9 mouse cellular contexts compared by ENCODE assay signal in the genomic region with DNA sequence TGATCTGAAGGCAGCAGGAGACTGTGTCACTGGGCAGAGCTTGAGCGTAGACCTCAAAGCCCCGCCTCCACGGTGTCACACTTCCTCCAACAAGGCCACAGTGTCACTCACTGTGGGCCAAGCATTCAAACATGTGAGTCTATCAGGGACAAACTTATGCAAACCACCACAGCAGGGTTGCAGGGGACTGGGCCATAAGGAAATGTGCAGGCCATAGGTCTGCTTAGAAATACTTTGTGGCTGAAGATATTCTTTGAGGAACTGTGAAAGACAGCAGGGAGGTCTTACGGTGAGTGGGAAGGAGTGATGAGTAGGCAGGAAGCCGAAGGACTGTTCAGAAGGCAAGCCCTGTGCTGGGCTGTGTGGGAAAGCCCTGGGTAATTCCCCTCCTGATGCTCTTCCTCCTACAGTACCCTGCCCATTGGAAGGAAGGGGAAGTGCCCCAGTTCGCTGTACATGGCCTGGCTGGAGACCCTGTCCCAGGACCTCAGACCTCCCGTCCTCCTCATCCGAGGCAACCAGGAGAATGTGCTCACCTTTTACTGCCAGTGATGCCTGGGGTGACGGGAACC. TPM values are rescaled to one million over a fixed set of nuclear protein-coding genes. Genes with fewer than 3 reads are reported as not detected.
A peak's percentile ranks its signal among the peaks of the same experiment; 100 is the strongest.
DNase-seq lines count a peak whose midpoint lies in the region; ATAC-seq and TF ChIP-seq lines count a peak whose summit lies in the region.
"Had no signal": no experiment of that assay in that cellular context is flagged by ENCODE, and none has a peak within 500 bp of the region (broad histone marks: within the 10 kb centered on the region; RNA-seq: fewer than 3 reads in every experiment).

No protein-coding gene starts in this region.

- H3K4me3 ChIP-seq in hindbrain, postnatal 0 days (ENCODE audit: low read length) = no peak overlapping the region
- H3K4me3 ChIP-seq: neural tube, embryonic 15.5 days had no signal

- no peak overlapping the region for H3K27ac ChIP-seq in hindbrain, postnatal 0 days
- H3K27ac ChIP-seq: neural tube, embryonic 15.5 days had no signal

- TF ChIP-seq CTCF in hindbrain, postnatal 0 days (IDR thresholded peaks at IDR 0.05; ENCODE audit: low read depth) = no peak

- peak; percentile 81 for ATAC-seq in inflammation-experienced regulatory T-cells, adult 6 months
- peak; percentile 85 for ATAC-seq in megakaryocyte, adult 5-6 weeks (ENCODE audit: poor library complexity, severe bottlenecking)
- no peak for ATAC-seq in hindbrain, postnatal 0 days

- H3K27me3 ChIP-seq in hindbrain, postnatal 0 days (ENCODE audit: insufficient read depth, low read length) = no peaks in the 10 kb centered on the region
- H3K27me3 ChIP-seq: neural tube, embryonic 15.5 days had no signal

- H3K4me1 ChIP-seq in hindbrain, postnatal 0 days (ENCODE audit: insufficient read depth, low read length) = no peaks in the 10 kb centered on the region
- H3K4me1 ChIP-seq: neural tube, embryonic 15.5 days had no signal

- H3K9me3 ChIP-seq in hindbrain, postnatal 0 days (ENCODE audit: low read length) = no peaks in the 10 kb centered on the region
- H3K9me3 ChIP-seq: neural tube, embryonic 15.5 days had no signal

- no peak overlapping the region for H3K9ac ChIP-seq in hindbrain, postnatal 0 days (replicated peaks; ENCODE audit: low read length)
- H3K9ac ChIP-seq: neural tube, embryonic 15.5 days had no signal

- no peaks in the 10 kb centered on the region for H3K36me3 ChIP-seq in hindbrain, postnatal 0 days (ENCODE audit: insufficient read depth, low read length)
- H3K36me3 ChIP-seq: neural tube, embryonic 15.5 days had no signal

- DNase-seq in layer of hippocampus, adult 11-12 months (ENCODE audit: low spot score) = peak; percentile 22
- no peak for DNase-seq in layer of hippocampus, adult 18-20 months (ENCODE audit: low spot score in 2 of 2)
- DNase-seq in thymus, postnatal 36 days = peak; percentile 78 to 83
- no peak for DNase-seq in hindbrain, postnatal 0 days (ENCODE audit: low spot score)
- no peak for DNase-seq in urinary bladder, postnatal 4 days (ENCODE audit: low spot score in 2 of 2)
- DNase-seq in frontal cortex, adult 2 months (ENCODE audit: extremely low spot score in 1 of 2, low spot score in 1 of 2) = no peak

- 90% methylated on average over 9 of the region's 9 CpGs for WGBS in hindbrain, postnatal 0 days

- H3K4me2 ChIP-seq in hindbrain, postnatal 0 days (ENCODE audit: low read depth, low read length) = no peak overlapping the region
- H3K4me2 ChIP-seq: neural tube, embryonic 15.5 days had no signal

RNA-seq across cellular contexts. Expression of gene Herpud1, which starts 20.7 kb away (rescaled TPM):
- total RNA-seq in layer of hippocampus, adult 18-20 months (2021) = 10 to 100 TPM; 66.6 to 76.8 TPM
- polyA plus RNA-seq in inflammation-experienced regulatory T-cells, adult 6 months (2017; shearing (Covaris generic)) = 100 to 1,000 TPM in 2 of 3 experiments, 10 to 100 TPM in 1; 75.9 to 149 (median 110) TPM
- total RNA-seq in megakaryocyte, adult 5-6 weeks (2015) = 71.9 and 76.0 TPM in 2 replicates
- 79.4 and 80.9 TPM in 2 replicates for total RNA-seq in megakaryocyte, adult 5-6 weeks (2017)
- total RNA-seq in hindbrain, postnatal 0 days (2014; rRNA removed) = 87.1 and 87.9 TPM in 2 replicates
- polyA plus RNA-seq in hindbrain, postnatal 0 days (2015; fragmentation: Nextera tagmentation; extraction: Ambion mirVana) = 65.2 and 65.6 TPM in 2 replicates
- polyA plus RNA-seq in frontal cortex, adult 2 months (2012; rRNA removed) = 72.2 and 80.0 TPM in 2 replicates

RNA-seq across cellular contexts. Expression of gene Slc12a3, which starts 36.5 kb away (rescaled TPM):
- under 1 TPM; 0.25 to 0.46 TPM for total RNA-seq in layer of hippocampus, adult 18-20 months (2021)
- under 1 TPM in 1 of 3 experiments, not detected in 2; 0.20 TPM for polyA plus RNA-seq in inflammation-experienced regulatory T-cells, adult 6 months (2017; shearing (Covaris generic))
- 0.25 and 0.34 TPM in 2 replicates for total RNA-seq in megakaryocyte, adult 5-6 weeks (2015)
- total RNA-seq in megakaryocyte, adult 5-6 weeks (2017) = 0.16 TPM in 1 of 2 replicates, not detected in the other
- 0.05 TPM in 1 of 2 replicates, not detected in the other for total RNA-seq in hindbrain, postnatal 0 days (2014; rRNA removed)
- 0.06 and 0.21 TPM in 2 replicates for polyA plus RNA-seq in hindbrain, postnatal 0 days (2015; fragmentation: Nextera tagmentation; extraction: Ambion mirVana)
- polyA plus RNA-seq in frontal cortex, adult 2 months (2012; rRNA removed) = 0.92 and 1.2 TPM in 2 replicates

Comparison
In these comparisons a context has a peak if more than half of its experiments do, and no peak if none do; other contexts are left out.
1. DNase-seq: peak in layer of hippocampus, adult 11-12 months (single experiment) and thymus, postnatal 36 days (2 of 2); none in layer of hippocampus, adult 18-20 months (0 of 2), hindbrain, postnatal 0 days (single experiment), urinary bladder, postnatal 4 days (0 of 2) and frontal cortex, adult 2 months (0 of 2).